Mouse (Mus musculus) stomach, postnatal 0 days (tissue): ENCODE results near the gene Atp2b2. TPM values are rescaled to one million over a fixed set of nuclear protein-coding genes. Genes with fewer than 3 reads are reported as not detected.

Experiments used
- ATAC-seq: fragments of 200-750 bp; cut with Nextera tagmentation; 2 replicates; pipeline ENCODE4 v1.8.0; 2017; ENCODE audit not compliant: low FRiP score, low TSS enrichment
- DNase-seq: peaks from one replicate; pipeline ENCODE4 v3.0.0-alpha.2; 2016; ENCODE audit warnings: low spot score
- H3K27ac ChIP-seq: fragments of 300-500 bp; sonication (generic); replicated peaks from 2 replicates; pipeline ENCODE4 v1.5.1; 2014; ENCODE audit warnings: mild to moderate bottlenecking, control low read depth
- H3K27me3 ChIP-seq: fragments of 300-500 bp; sonication (generic); 2 replicates; pipeline ENCODE4 v1.6.1; 2014; ENCODE audit warnings: low read length; ENCODE audit not compliant: control insufficient read depth, insufficient read depth
- H3K36me3 ChIP-seq: fragments of 300-500 bp; sonication (generic); 2 replicates; pipeline ENCODE4 v1.6.1; 2014; ENCODE audit warnings: low read length, mixed read lengths; ENCODE audit not compliant: control insufficient read depth, insufficient read depth
- H3K4me1 ChIP-seq: fragments of 300-500 bp; sonication (generic); replicated peaks from 2 replicates; pipeline ENCODE4 v1.6.1; 2014; ENCODE audit warnings: antibody characterized with exemption; ENCODE audit not compliant: control insufficient read depth, insufficient read depth
- H3K4me2 ChIP-seq: fragments of 300-500 bp; sonication (generic); replicated peaks from 2 replicates; pipeline ENCODE4 v1.6.1; 2014; ENCODE audit warnings: low read depth, mild to moderate bottlenecking, control low read depth, moderate library complexity
- H3K4me3 ChIP-seq: fragments of 300-500 bp; sonication (generic); 2 replicates; pipeline ENCODE4 v1.5.1; 2014; ENCODE audit warnings: low read depth, low read length, control low read depth
- H3K9ac ChIP-seq: fragments of 300-500 bp; sonication (generic); 2 replicates; pipeline ENCODE4 v1.6.1; 2014; ENCODE audit warnings: mild to moderate bottlenecking, low read length, control low read depth, mixed read lengths
- H3K9me3 ChIP-seq: fragments of 300-500 bp; sonication (generic); 2 replicates; pipeline ENCODE4 v1.6.1; 2016; ENCODE audit warnings: low read length; ENCODE audit not compliant: control insufficient read depth
- CTCF ChIP-seq: IDR thresholded peaks from 2 replicates; pipeline ENCODE4 v1.5.1; 2016; ENCODE audit warnings: antibody characterized with exemption, low read depth, mild to moderate bottlenecking, moderate library complexity
- EP300 ChIP-seq: optimal IDR thresholded peaks from 2 replicates; pipeline ENCODE3; 2016; ENCODE audit warnings: antibody characterized with exemption
- WGBS: fragments of 180-500 bp; shearing (Covaris S2); extraction: QIAGEN DNeasy Blood & Tissue Kit; methylation state at CpG from one replicate; pipeline ENCODE4 v1.1.7; 2014; 5-methylcytosine and 5-hydroxymethylcytosine counted together
- polyA plus RNA-seq: library from polyadenylated mRNA; unstranded; fragments of >200 nt; fragmentation: Nextera tagmentation; extraction: Ambion mirVana; gene quantifications from 2 replicates; pipeline ENCODE4 v1.2.1, GENCODE M21; 2015

Atp2b2 gene
- polyA plus RNA-seq, 1 experiment from 2014 or later = 0.33 TPM

- 79% methylated on average over 8 of the region's 8 CpGs for WGBS
- no peaks in the 10 kb centered on the region for H3K36me3 ChIP-seq
- H3K9ac ChIP-seq = no peak overlapping the region
- ATAC-seq (no peak), DNase-seq (no peak)
- no peaks in the 10 kb centered on the region for H3K9me3 ChIP-seq
- H3K27me3 ChIP-seq = no peaks in the 10 kb centered on the region
- TF ChIP-seq EP300 = no peak
- TF ChIP-seq CTCF = no peak
- H3K4me1 ChIP-seq = no peaks in the 10 kb centered on the region
- H3K4me2 ChIP-seq = no peak overlapping the region
- H3K4me3 ChIP-seq = no peak overlapping the region
- H3K27ac ChIP-seq = no peak overlapping the region
These were observed 163.8 kb downstream of the Atp2b2 start for GRCm38 (mm10) chr6:113878510-113879128.

GRCm38 (mm10) chr6:113876585-113876984 is 165.8 kb downstream of the Atp2b2 start:
- Histone ChIP-seq H3K36me3 (no peaks in the 10 kb centered on the region), H3K27me3 (no peaks in the 10 kb centered on the region), H3K9me3 (no peaks in the 10 kb centered on the region), H3K4me1 (no peaks in the 10 kb centered on the region), H3K9ac (no peak overlapping the region), H3K27ac (no peak overlapping the region), H3K4me3 (no peak overlapping the region), H3K4me2 (no peak overlapping the region)
- DNase-seq = no peak
- 75% methylated on average over 3 of the region's 3 CpGs for WGBS
- no peak for ATAC-seq
- no peak for TF ChIP-seq CTCF
- no peak for TF ChIP-seq EP300

- WGBS = 74% methylated on average over 2 of the region's 2 CpGs
- ATAC-seq = no peak
- H3K4me1 ChIP-seq = no peaks in the 10 kb centered on the region
These were observed 167.2 kb downstream of the Atp2b2 start for GRCm38 (mm10) chr6:113875201-113875600.

GRCm38 (mm10) chr6:113872654-113873053 is 169.8 kb downstream of the Atp2b2 start:
- DNase-seq = no peak
- Histone ChIP-seq H3K4me3 (no peak overlapping the region), H3K9ac (no peak overlapping the region), H3K36me3 (no peaks in the 10 kb centered on the region), H3K4me1 (no peaks in the 10 kb centered on the region), H3K4me2 (no peak overlapping the region), H3K9me3 (no peaks in the 10 kb centered on the region), H3K27me3 (no peaks in the 10 kb centered on the region), H3K27ac (no peak overlapping the region)
- 69% methylated on average over 7 of the region's 7 CpGs for WGBS
- ATAC-seq = no peak
- TF ChIP-seq EP300 (no peak), CTCF (no peak)

More at GRCm38 (mm10) chr6:113875201-113875600, 167.2 kb downstream of the Atp2b2 start:
- Histone ChIP-seq H3K9ac (no peak overlapping the region), H3K27ac (no peak overlapping the region), H3K4me3 (no peak overlapping the region), H3K36me3 (no peaks in the 10 kb centered on the region), H3K9me3 (no peaks in the 10 kb centered on the region), H3K4me2 (no peak overlapping the region), H3K27me3 (no peaks in the 10 kb centered on the region)
- TF ChIP-seq CTCF (no peak), EP300 (no peak)
- no peak for DNase-seq

- no peak overlapping the region for H3K4me3 ChIP-seq
- H3K4me1 ChIP-seq = no peaks in the 10 kb centered on the region
- ATAC-seq (no peak), DNase-seq (no peak)
- WGBS = 69% methylated on average over 9 of the region's 9 CpGs
- H3K27me3 ChIP-seq = no peaks in the 10 kb centered on the region
- TF ChIP-seq CTCF (no peak), EP300 (no peak)
- no peaks in the 10 kb centered on the region for H3K36me3 ChIP-seq
- no peak overlapping the region for H3K27ac ChIP-seq
- no peak overlapping the region for H3K4me2 ChIP-seq
- H3K9ac ChIP-seq = no peak overlapping the region
- H3K9me3 ChIP-seq = no peaks in the 10 kb centered on the region
These were observed 171.6 kb downstream of the Atp2b2 start for GRCm38 (mm10) chr6:113870775-113871174.

GRCm38 (mm10) chr6:113868552-113868951 is 173.9 kb downstream of the Atp2b2 start:
- WGBS = 74% methylated on average over 6 of the region's 6 CpGs
- no peak for TF ChIP-seq EP300
- no peak for TF ChIP-seq CTCF
- DNase-seq (no peak), ATAC-seq (no peak)
- no peak overlapping the region for H3K27ac ChIP-seq
- no peak overlapping the region for H3K4me2 ChIP-seq
- H3K36me3 ChIP-seq = no peaks in the 10 kb centered on the region
- H3K4me3 ChIP-seq = no peak overlapping the region
- no peaks in the 10 kb centered on the region for H3K4me1 ChIP-seq
- no peaks in the 10 kb centered on the region for H3K27me3 ChIP-seq
- no peaks in the 10 kb centered on the region for H3K9me3 ChIP-seq
- no peak overlapping the region for H3K9ac ChIP-seq
